Mouse (Mus musculus) brain, embryonic 14.5 days (tissue): Measurements from ENCODE around the gene Ly75. TPM values are rescaled to one million over a fixed set of nuclear protein-coding genes. Genes with fewer than 3 reads are reported as not detected.

Experiments used
- DNase-seq: peaks from one replicate; pipeline ENCODE4 v3.0.0-alpha.2; 2011; ENCODE audit warnings: low read depth
- CTCF ChIP-seq: fragments of 200-500 bp; IDR thresholded peaks from 2 replicates; pipeline ENCODE4 v1.5.1; 2012; ENCODE audit warnings: inconsistent platforms, mild to moderate bottlenecking, moderate library complexity, borderline replicate concordance; ENCODE audit not compliant: insufficient read depth, insufficient read length; ENCODE audit errors: extremely low read depth
- POLR2A ChIP-seq: fragments of 200-500 bp; IDR thresholded peaks from 2 replicates; pipeline ENCODE4 v1.6.1; 2012; ENCODE audit warnings: mild to moderate bottlenecking, inconsistent platforms, borderline replicate concordance; ENCODE audit not compliant: poor library complexity, insufficient read depth, insufficient read length, severe bottlenecking; ENCODE audit errors: extremely low read depth
- polyA plus RNA-seq: library from polyadenylated mRNA; depleted of rRNA; stranded (reverse); fragments of >200 nt; gene quantifications from 2 replicates; pipeline ENCODE4 v1.2.3, GENCODE M21; 2012

Ly75 gene
- polyA plus RNA-seq, 1 experiment, result 0.86 TPM

GRCm38 (mm10) chr2:60369454-60369853 lies 13.6 kb downstream of the Ly75 start:
- no peak for DNase-seq
- no peak for TF ChIP-seq POLR2A
- no peak for TF ChIP-seq CTCF

DNA sequence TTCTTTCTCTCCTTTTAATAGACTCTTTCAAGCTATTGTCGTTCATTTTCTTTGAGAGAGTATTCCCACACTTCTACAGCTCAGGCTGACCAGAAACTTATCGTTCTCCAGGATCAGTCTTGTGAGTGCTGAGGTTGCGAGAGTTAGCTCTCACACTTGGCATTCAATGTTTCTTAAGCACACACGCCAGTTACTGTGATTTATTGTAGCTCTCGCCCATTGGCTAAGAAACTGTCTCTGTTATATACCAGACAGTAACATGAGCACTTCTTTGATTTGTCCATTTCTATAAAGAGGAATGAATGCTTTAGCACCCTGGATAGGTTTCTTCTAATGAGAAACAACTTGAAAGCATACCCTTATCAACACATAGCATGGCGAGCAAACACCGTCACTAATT lies 15.2 kb downstream of the Ly75 start:
- DNase-seq, result no peak
- no peak for TF ChIP-seq CTCF
- no peak for TF ChIP-seq POLR2A

DNA sequence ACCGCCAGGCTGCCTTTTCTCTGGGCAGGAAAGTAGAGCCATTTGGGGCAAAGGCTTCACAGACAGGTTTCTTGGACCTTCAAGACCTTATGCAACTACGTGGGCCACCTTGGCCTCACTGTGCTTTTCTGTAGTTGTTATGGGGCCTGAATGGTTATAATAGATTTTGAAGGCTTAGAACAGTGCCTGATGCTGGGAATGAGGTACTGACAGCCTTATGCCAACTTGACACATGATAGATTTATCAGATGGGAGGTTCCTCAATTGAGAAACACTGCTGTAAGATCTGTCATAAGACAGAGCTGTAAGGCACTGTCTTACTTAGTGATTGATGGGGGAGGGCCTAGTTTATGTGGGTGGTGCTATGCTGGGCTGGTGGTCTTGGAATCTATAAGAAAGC lies 15.9 kb downstream of the Ly75 start:
- DNase-seq, result no peak
- TF ChIP-seq CTCF, result no peak
- TF ChIP-seq POLR2A, result no peak

DNA sequence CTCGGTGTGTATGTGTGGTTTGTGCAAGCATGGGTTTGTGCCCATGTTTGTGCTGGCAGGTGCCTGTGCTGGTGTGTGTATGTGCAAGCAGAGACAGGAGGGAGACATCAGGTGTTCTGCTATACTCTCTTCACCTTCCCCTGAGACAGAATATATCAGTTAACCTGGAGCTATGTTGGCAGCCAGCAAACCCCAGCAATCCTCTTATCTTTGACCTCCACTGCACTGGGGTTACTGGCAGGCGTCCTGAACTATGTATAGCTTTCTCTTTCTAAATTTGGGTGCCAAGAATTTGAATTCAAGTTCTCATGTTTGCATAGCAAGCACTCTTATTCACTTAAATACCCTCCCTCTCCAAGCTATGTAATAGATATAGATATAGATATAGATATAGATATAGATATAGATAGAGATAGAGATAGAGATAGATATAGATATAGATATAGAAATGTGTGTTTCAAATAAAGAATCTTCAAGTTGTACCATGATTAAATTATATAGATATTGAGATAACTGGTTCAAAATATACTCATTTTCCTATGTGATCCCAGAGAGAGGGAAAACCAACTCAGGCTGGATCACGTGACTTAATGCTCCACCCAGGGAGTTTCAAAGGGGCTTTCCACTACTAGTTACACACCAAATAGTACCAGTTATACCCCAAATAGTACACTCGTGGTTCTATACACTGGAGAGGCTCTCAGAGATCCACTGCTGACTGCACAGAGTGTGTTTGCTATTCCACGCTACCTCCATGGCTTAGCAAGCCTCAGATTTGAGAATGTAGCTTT lies 17.1 kb downstream of the Ly75 start:
- DNase-seq, result no peak
- TF ChIP-seq CTCF, result no peak
- no peak for TF ChIP-seq POLR2A

- DNase-seq, result peak; percentile 66
- TF ChIP-seq POLR2A (no peak), CTCF (no peak)
Measured at GRCm38 (mm10) chr2:60365138-60365775, 17.8 kb downstream of the Ly75 start.

GRCm38 (mm10) chr2:60362146-60362545 lies 21.0 kb downstream of the Ly75 start:
- TF ChIP-seq CTCF (no peak), POLR2A (no peak)
- DNase-seq, result no peak

GRCm38 (mm10) chr2:60359796-60360195 lies 23.3 kb downstream of the Ly75 start:
- DNase-seq, result no peak
- no peak for TF ChIP-seq POLR2A
- no peak for TF ChIP-seq CTCF

GRCm38 (mm10) chr2:60355388-60355683 lies 27.8 kb downstream of the Ly75 start:
- TF ChIP-seq CTCF, result no peak
- DNase-seq, result peak; percentile 60

DNA sequence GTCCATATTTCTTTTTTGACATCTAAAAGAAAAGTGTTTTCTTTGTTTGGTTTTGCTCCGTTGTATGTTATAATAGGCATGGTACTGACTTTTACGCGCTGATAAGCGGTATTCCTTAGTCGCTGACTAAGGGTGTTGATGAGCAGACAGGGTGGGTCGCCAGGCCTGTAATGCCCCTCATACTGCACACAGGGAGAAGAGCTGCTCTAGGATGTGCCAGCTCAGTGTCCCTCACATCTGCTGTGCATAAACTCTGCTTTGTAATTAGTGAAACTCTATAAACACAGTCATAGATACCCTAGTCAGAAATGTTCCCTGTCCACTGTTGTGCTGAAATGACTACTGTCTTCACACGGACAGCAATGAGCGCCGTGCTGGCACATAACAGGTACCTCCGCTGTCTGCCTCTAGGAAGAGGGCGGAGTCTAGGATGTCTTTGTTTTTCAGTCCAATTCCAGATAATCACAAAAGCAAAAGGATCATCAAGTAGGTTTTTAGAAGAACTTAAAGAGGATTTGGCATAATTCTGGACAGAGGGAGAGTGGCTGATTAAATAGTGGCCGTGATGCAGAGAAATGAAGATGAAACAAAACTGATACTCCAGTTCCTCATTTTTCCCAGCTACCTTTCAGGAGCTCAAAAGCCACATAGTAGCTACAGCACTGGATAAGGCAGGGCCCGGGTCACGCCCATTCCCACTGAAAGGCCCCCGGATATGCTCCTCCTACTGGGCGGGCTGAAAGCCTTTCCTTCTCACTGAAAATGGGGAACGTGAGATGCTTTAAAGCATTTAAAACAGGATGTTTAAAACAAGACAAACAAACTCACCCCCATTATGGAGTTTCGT lies 28.3 kb downstream of the Ly75 start:
- no peak for TF ChIP-seq POLR2A
- no peak for TF ChIP-seq CTCF
- no peak for DNase-seq

DNA sequence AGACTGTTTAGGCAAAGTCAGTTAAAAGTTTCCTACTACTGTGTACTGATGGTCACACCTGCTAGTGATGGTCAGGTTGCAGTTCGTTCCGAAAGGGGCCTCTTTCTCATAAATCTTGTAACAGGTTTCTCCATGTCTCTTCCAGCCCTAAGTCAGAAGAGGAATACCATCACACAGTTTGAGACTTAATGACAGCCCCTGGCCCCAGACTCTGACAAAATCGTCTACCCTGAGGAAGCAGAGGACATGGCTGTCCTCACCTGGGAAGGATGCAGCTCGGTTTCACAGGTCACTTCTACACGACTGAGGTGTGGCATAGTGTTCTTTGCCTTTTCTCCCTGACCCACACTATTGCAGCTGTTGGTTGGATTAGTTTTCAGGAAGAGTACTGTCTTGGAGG lies 30.8 kb downstream of the Ly75 start:
- no peak for DNase-seq
- no peak for TF ChIP-seq CTCF
- TF ChIP-seq POLR2A, result no peak

DNA sequence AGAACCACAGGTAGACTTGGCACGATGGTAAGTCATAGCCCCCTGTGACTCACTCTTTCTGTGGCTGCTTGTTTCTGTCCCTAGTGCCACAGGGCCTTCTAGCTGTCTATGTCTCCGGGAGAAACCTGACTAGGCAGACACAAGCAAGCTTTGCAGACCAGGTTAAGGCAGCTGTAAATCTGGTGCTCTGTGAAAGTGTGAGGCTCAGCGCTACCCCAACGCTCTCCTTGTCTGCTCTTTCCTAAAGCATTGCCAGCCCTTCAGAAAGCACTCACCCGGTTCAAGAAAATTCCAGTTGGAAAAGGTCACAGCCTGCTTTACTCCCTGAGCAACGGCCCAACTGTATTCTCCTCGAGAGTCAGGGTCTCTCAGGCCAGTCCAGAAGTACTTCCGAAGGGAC lies 31.3 kb downstream of the Ly75 start:
- no peak for TF ChIP-seq POLR2A
- no peak for DNase-seq

GRCm38 (mm10) chr2:60347875-60348274 lies 35.2 kb downstream of the Ly75 start:
- no peak for DNase-seq

GRCm38 (mm10) chr2:60346531-60346930 lies 36.6 kb downstream of the Ly75 start:
- DNase-seq, result peak; percentile 53
- no peak for TF ChIP-seq POLR2A
- no peak for TF ChIP-seq CTCF

More at GRCm38 (mm10) chr2:60347875-60348274, 35.2 kb downstream of the Ly75 start:
- TF ChIP-seq POLR2A, result no peak
